Mouse (Mus musculus) hindbrain, postnatal 0 days (tissue): ENCODE results near the gene Dnaaf3. TPM values are rescaled to one million over a fixed set of nuclear protein-coding genes. Genes with fewer than 3 reads are reported as not detected.
A peak's percentile ranks its signal among the peaks of the same experiment; 100 is the strongest.

Source experiments
- ATAC-seq: fragments of 200-750 bp; cut with Nextera tagmentation; 2 replicates; pipeline ENCODE4 v1.8.0; 2017; ENCODE audit warnings: mild to moderate bottlenecking, moderate TSS enrichment, moderate library complexity
- DNase-seq: peaks from one replicate; pipeline ENCODE4 v3.0.0-alpha.2; 2015; ENCODE audit warnings: low spot score
- H3K27ac ChIP-seq: fragments of 300-500 bp; sonication (generic); 2 replicates; pipeline ENCODE4 v1.5.1; 2014; ENCODE audit warnings: mild to moderate bottlenecking
- H3K27me3 ChIP-seq: fragments of 300-500 bp; sonication (generic); 2 replicates; pipeline ENCODE4 v1.6.1; 2014; ENCODE audit warnings: low read length, mixed read lengths; ENCODE audit not compliant: insufficient read depth
- H3K36me3 ChIP-seq: fragments of 300-500 bp; sonication (generic); 2 replicates; pipeline ENCODE4 v1.6.1; 2014; ENCODE audit warnings: low read length, mixed read lengths; ENCODE audit not compliant: insufficient read depth
- H3K4me1 ChIP-seq: fragments of 300-500 bp; sonication (generic); 2 replicates; pipeline ENCODE4 v1.6.1; 2014; ENCODE audit warnings: antibody characterized with exemption, low read length, mixed read lengths; ENCODE audit not compliant: insufficient read depth
- H3K4me2 ChIP-seq: fragments of 300-500 bp; sonication (generic); 2 replicates; pipeline ENCODE4 v1.6.1; 2014; ENCODE audit warnings: low read depth, mild to moderate bottlenecking, low read length, moderate library complexity, mixed read lengths
- H3K4me3 ChIP-seq: fragments of 300-500 bp; sonication (generic); 2 replicates; pipeline ENCODE4 v1.5.1; 2014; ENCODE audit warnings: low read length
- H3K9ac ChIP-seq: fragments of 300-500 bp; sonication (generic); replicated peaks from 2 replicates; pipeline ENCODE4 v1.6.1; 2014; ENCODE audit warnings: mild to moderate bottlenecking, low read length, moderate library complexity, mixed read lengths
- H3K9me3 ChIP-seq: fragments of 300-500 bp; sonication (generic); 2 replicates; pipeline ENCODE4 v1.6.1; 2016; ENCODE audit warnings: low read length, mixed read lengths
- CTCF ChIP-seq: IDR thresholded peaks from 2 replicates; pipeline ENCODE4 v1.5.1; 2016; ENCODE audit warnings: antibody characterized with exemption, control low read depth, low read depth
- WGBS: fragments of 180-500 bp; shearing (Covaris S2); extraction: QIAGEN DNeasy Blood & Tissue Kit; methylation state at CpG from one replicate; pipeline ENCODE4 v1.1.7; 2014; 5-methylcytosine and 5-hydroxymethylcytosine counted together
- microRNA-seq, 2 experiments: library from miRNA; unstranded; fragments of <30 nt; microRNA quantifications; one replicate each; pipeline ENCODE4; 2016
- polyA plus RNA-seq: library from polyadenylated mRNA; unstranded; fragments of >200 nt; fragmentation: Nextera tagmentation; extraction: Ambion mirVana; gene quantifications from 2 replicates; pipeline ENCODE4 v1.2.1, GENCODE M21; 2015
- total RNA-seq: library from RNA; depleted of rRNA; stranded (reverse); fragments of >200 nt; gene quantifications from 2 replicates; pipeline ENCODE4 v1.2.3, GENCODE M21; 2014; rRNA removed

Gene Dnaaf3
- total and polyA plus RNA-seq, 2 experiments from 2014 or later, result 2.0 to 3.8 TPM

DNA sequence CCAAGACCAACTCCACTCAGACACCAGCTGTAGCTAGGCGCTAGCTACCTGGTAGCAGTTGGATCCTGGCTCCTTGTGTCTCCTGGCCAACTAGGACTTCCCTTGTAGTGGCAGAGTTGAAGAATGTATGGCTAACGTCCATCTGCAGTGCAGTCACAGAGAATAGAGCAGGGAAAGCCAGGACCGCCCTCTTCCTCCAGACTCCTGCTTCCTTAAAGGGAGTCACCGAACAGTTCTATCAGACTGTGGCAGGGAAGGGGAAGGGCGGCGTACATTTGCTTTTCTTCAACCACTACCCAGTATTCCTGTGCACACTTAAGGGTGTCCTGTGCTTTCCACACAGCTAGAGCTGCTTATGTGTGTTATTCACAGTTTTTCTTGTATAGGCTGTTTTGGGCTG, 40.9 kb downstream of the Dnaaf3 start:
- no peak overlapping the region for H3K4me3 ChIP-seq
- H3K36me3 ChIP-seq, result peaks cover 38% of the 10 kb centered on the region
- H3K9ac ChIP-seq, result no peak overlapping the region
- no peak overlapping the region for H3K4me2 ChIP-seq
- H3K27me3 ChIP-seq, result no peaks in the 10 kb centered on the region
- no peak for ATAC-seq
- H3K4me1 ChIP-seq, result no peaks in the 10 kb centered on the region
- no peak for DNase-seq
- no peak for TF ChIP-seq CTCF
- no peak overlapping the region for H3K27ac ChIP-seq
- no peaks in the 10 kb centered on the region for H3K9me3 ChIP-seq
- WGBS, result 87% methylated on average over 6 of the region's 6 CpGs

DNA sequence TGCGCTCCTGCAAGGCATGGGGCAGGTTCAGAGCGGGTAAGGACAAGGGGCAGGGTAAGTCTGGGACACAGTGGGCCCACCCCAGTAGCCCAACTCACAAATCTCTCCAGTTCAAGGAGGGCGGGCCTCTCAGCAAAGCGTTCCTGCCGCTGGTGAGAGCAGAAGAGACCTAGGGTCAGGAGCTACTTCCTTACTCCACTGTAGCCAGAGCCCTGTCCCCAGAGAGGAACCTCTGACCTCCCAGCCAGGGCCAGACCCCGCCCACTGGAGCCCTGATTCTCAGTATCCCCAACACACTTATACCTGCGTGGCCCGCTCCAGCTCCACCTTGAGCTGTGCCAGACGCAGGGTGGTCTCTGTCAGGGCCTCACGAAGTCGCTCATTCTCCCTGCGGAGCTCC, 50.0 kb downstream of the Dnaaf3 start:
- H3K27me3 ChIP-seq, result no peaks in the 10 kb centered on the region
- peaks cover 11% of the 10 kb centered on the region for H3K4me1 ChIP-seq
- 88% methylated on average over 11 of the region's 12 CpGs for WGBS
- no peak overlapping the region for H3K4me3 ChIP-seq
- ATAC-seq, result no peak
- H3K4me2 ChIP-seq, result no peak overlapping the region
- DNase-seq, result no peak
- H3K36me3 ChIP-seq, result peaks cover 47% of the 10 kb centered on the region
- no peaks in the 10 kb centered on the region for H3K9me3 ChIP-seq
- TF ChIP-seq CTCF, result no peak
- no peak overlapping the region for H3K9ac ChIP-seq
- no peak overlapping the region for H3K27ac ChIP-seq

DNA sequence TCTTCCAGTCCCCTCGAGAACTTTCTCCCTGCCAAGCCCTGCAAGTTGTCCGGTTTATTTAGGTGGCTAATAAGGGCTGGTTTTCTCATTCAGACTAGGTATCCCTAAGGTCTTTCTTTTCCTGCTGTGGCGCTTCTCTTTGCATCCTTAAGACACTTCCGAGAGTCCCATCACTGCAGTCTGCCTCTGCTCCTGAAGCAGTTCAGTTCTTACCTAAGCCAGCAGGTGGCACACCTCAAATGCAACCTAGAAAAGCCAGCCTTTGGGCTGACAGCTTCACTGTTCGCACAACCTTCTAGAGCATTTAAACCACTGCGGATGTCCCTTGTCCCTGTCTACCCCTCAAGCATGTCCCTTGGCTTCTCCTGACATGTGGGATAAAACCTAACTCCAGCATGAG, 52.6 kb downstream of the Dnaaf3 start:
- TF ChIP-seq CTCF, result peak; percentile 75
- ATAC-seq, result peak; percentile 18; the same call in 1 of the 2 replicates

DNA sequence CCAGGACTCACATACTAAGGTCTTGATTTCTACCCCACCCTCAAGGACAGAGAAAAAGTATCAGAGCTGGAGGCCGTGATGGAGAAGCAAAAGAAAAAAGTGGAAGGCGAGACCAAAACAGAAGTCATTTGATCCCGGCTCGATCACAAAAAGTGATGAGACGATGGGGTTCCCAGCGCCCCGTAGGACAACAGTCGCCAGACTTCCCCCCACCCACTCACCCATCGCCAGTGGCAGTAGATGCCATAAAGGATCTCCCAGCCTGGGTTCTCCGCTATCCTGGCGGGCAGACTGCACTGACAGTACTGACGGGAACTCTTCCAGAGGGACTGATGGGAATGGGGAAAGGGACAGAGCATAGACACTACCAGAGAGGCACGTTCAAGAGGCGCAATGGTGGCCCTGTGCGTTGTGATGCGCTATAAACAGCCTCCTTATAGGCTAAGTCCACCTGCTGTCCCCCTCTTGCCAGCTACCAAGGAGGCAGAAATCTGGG, 53.4 kb downstream of the Dnaaf3 start:
- Histone ChIP-seq H3K9me3 (no peaks in the 10 kb centered on the region), H3K27me3 (peaks cover under 1% of the 10 kb centered on the region; the same call in 1 of the 2 replicates), H3K4me1 (peaks cover 11% of the 10 kb centered on the region), H3K9ac (peak overlapping the region; percentile 14; the same call in 1 of the 2 replicates), H3K4me3 (peak overlapping the region; percentile 32), H3K27ac (peak overlapping the region; percentile 66; the same call in 1 of the 2 replicates), H3K36me3 (peaks cover 15% of the 10 kb centered on the region), H3K4me2 (peak overlapping the region; percentile 70)
- DNase-seq (no peak), ATAC-seq (no peak)
- TF ChIP-seq CTCF, result no peak
- WGBS, result 6% methylated on average over 16 of the region's 16 CpGs

More for the DNA sequence above, 52.6 kb downstream of the Dnaaf3 start:
- Histone ChIP-seq H3K4me2 (no peak overlapping the region; the same call in 1 of the 2 replicates), H3K4me3 (no peak overlapping the region), H3K9me3 (no peaks in the 10 kb centered on the region), H3K9ac (0 out of 2 replicates have a peak overlapping the region, but pooled peaks have one; percentile 14), H3K4me1 (peaks cover 11% of the 10 kb centered on the region), H3K27me3 (no peaks in the 10 kb centered on the region), H3K36me3 (peaks cover 23% of the 10 kb centered on the region), H3K27ac (no peak overlapping the region)
- 32% methylated on average over 6 of the region's 6 CpGs for WGBS
- peak; percentile 73 for DNase-seq

DNA sequence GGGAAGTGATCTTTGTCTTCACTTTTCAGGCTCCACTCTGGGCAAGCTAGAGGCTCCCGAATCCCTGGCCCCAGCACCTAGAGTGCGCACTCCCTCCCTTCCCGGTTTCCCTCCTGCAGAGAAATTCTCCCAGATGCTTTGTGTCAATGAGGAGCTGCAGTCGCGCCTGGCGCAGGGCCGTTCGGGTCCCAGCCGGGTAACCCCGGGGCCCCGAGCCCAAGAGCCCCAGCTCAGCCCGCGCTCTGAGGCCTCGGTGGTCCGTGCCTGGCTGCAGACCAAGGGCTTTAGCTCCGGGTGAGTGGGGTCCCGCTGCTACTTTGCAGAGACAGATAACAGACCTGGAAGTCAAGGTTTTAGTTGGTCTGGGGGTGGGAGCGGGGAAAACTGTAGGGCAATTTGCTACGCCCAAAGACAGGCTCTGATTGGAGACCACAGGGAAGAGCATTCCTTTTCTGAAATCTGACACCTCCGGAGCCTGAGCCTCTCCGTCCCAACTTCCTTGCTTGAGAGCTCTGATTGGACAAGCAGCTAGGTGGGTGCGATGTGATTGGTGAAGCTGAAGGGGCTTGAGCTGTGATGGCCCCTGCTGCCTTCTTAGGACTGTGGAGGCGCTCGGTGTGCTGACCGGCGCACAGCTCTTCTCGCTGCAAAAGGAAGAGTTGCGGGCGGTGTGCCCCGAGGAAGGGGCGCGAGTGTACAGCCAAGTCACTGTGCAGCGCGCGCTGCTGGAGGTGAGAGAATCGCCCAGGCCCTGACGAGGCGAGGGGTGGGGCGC, 54.0 kb downstream of the Dnaaf3 start:
- Histone ChIP-seq H3K4me3 (peak overlapping the region; percentile 32), H3K9ac (peak overlapping the region; percentile 14; the same call in 1 of the 2 replicates)

DNA sequence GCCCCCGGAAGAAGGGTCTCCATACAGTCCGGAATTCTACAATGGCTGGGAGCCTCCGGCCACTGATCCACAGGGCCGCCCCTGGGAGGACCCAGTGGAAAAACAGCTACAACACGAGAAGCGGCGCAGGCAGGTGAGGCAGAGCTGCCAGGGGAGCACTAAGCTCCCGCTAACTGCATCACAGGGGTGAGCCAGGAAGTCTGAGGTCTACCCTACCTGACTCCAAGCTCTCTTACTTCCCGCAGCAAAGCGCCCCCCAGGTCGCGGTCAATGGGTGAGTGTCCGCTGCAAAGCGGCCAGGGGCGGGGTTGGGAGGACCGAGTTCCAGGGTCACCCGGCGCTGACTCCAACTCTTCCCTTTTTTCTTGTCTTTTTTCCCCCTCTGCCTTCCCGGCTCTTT, 58.3 kb downstream of the Dnaaf3 start:
- Histone ChIP-seq H3K27me3 (peaks cover 18% of the 10 kb centered on the region), H3K9ac (no peak overlapping the region), H3K27ac (no peak overlapping the region), H3K4me1 (peaks cover 8% of the 10 kb centered on the region), H3K4me3 (no peak overlapping the region), H3K9me3 (no peaks in the 10 kb centered on the region), H3K4me2 (no peak overlapping the region), H3K36me3 (no peaks in the 10 kb centered on the region)
- ATAC-seq (no peak), DNase-seq (no peak)
- WGBS, result 13% methylated on average over 19 of the region's 19 CpGs
- no peak for TF ChIP-seq CTCF

More for the DNA sequence above, 54.0 kb downstream of the Dnaaf3 start:
- no peaks in the 10 kb centered on the region for H3K9me3 ChIP-seq
- 1% methylated on average over 39 of the region's 39 CpGs for WGBS
- H3K4me1 ChIP-seq, result peaks cover 11% of the 10 kb centered on the region
- H3K4me2 ChIP-seq, result peak overlapping the region; percentile 70
- peaks cover 12% of the 10 kb centered on the region for H3K36me3 ChIP-seq
- ATAC-seq (peak; percentile 95), DNase-seq (peak; percentile 89)
- H3K27ac ChIP-seq, result peak overlapping the region; percentile 66
- H3K27me3 ChIP-seq, result peaks cover 5% of the 10 kb centered on the region; the same call in 1 of the 2 replicates
- TF ChIP-seq CTCF, result no peak; the same call in 1 of the 2 replicates

Small RNA genes within 50 kb of the gene (microRNA-seq; reads per million reads assigned to microRNA genes)
- gene Gm23577, result 0 reads per million in 2 experiments

Other genes starting within 250 kb of the Dnaaf3 start
- gene Ncr1, start 194.7 kb downstream of the Dnaaf3 start, total RNA-seq, result not detected in 2 replicates
- gene Ncr1, start 194.7 kb downstream of the Dnaaf3 start, polyA plus RNA-seq, result not detected in 2 replicates
- gene Gp6, start 134.7 kb downstream of the Dnaaf3 start, total RNA-seq, result not detected in 2 replicates
- not detected in 2 replicates for gene Gp6, start 134.7 kb downstream of the Dnaaf3 start, polyA plus RNA-seq
- 71.9 and 103 TPM in 2 replicates for gene Rdh13, start 86.8 kb downstream of the Dnaaf3 start, total RNA-seq
- gene Rdh13, start 86.8 kb downstream of the Dnaaf3 start, polyA plus RNA-seq, result 38.4 and 39.4 TPM in 2 replicates
- gene Eps8l1, start 71.8 kb downstream of the Dnaaf3 start, total RNA-seq, result 5.0 and 5.8 TPM in 2 replicates
- gene Eps8l1, start 71.8 kb downstream of the Dnaaf3 start, polyA plus RNA-seq, result 5.7 and 7.7 TPM in 2 replicates
- 88.2 and 109 TPM in 2 replicates for gene Ppp1r12c, start 30.8 kb downstream of the Dnaaf3 start, total RNA-seq
- 33.9 and 42.0 TPM in 2 replicates for gene Ppp1r12c, start 30.8 kb downstream of the Dnaaf3 start, polyA plus RNA-seq
- gene Tnnt1, start 16.1 kb downstream of the Dnaaf3 start, total RNA-seq, result 0.93 and 3.5 TPM in 2 replicates
- gene Tnnt1, start 16.1 kb downstream of the Dnaaf3 start, polyA plus RNA-seq, result 2.9 and 3.6 TPM in 2 replicates
- 1.9 TPM in 1 of 2 replicates, not detected in the other for gene Tnni3, start 8.2 kb downstream of the Dnaaf3 start, total RNA-seq
- gene Tnni3, start 8.2 kb downstream of the Dnaaf3 start, polyA plus RNA-seq, result 2.1 and 3.9 TPM in 2 replicates
- 81.1 and 83.7 TPM in 2 replicates for gene Syt5, start 15.1 kb upstream of the Dnaaf3 start, total RNA-seq
- gene Syt5, start 15.1 kb upstream of the Dnaaf3 start, polyA plus RNA-seq, result 103 and 106 TPM in 2 replicates
- 0.54 and 0.99 TPM in 2 replicates for gene Ptprh, start 71.6 kb upstream of the Dnaaf3 start, total RNA-seq
- 0.52 and 0.74 TPM in 2 replicates for gene Ptprh, start 71.6 kb upstream of the Dnaaf3 start, polyA plus RNA-seq
- 14.2 and 17.4 TPM in 2 replicates for gene Tmem86b, start 99.0 kb upstream of the Dnaaf3 start, total RNA-seq
- 1.1 and 1.5 TPM in 2 replicates for gene Tmem86b, start 99.0 kb upstream of the Dnaaf3 start, polyA plus RNA-seq
- 136 and 142 TPM in 2 replicates for gene Ppp6r1, start 126.6 kb upstream of the Dnaaf3 start, total RNA-seq
- 9.4 and 10.3 TPM in 2 replicates for gene Ppp6r1, start 126.6 kb upstream of the Dnaaf3 start, polyA plus RNA-seq
- gene Hspbp1, start 152.6 kb upstream of the Dnaaf3 start, total RNA-seq, result 259 and 288 TPM in 2 replicates
- gene Hspbp1, start 152.6 kb upstream of the Dnaaf3 start, polyA plus RNA-seq, result 172 and 174 TPM in 2 replicates
- gene Brsk1, start 158.2 kb upstream of the Dnaaf3 start, total RNA-seq, result 195 and 217 TPM in 2 replicates
- gene Brsk1, start 158.2 kb upstream of the Dnaaf3 start, polyA plus RNA-seq, result 6.7 and 7.1 TPM in 2 replicates
- gene Tmem150b, start 192.8 kb upstream of the Dnaaf3 start, total RNA-seq, result not detected in 2 replicates
- gene Tmem150b, start 192.8 kb upstream of the Dnaaf3 start, polyA plus RNA-seq, result 0.13 TPM in 2 replicates
- 29.3 and 39.5 TPM in 2 replicates for gene Kmt5c, start 207.7 kb upstream of the Dnaaf3 start, total RNA-seq
- gene Kmt5c, start 207.7 kb upstream of the Dnaaf3 start, polyA plus RNA-seq, result 30.7 and 36.5 TPM in 2 replicates
- gene Cox6b2, start 220.6 kb upstream of the Dnaaf3 start, total RNA-seq, result 10.6 and 37.2 TPM in 2 replicates
- 47.0 and 50.1 TPM in 2 replicates for gene Cox6b2, start 220.6 kb upstream of the Dnaaf3 start, polyA plus RNA-seq
- gene Fam71e2, start 238.8 kb upstream of the Dnaaf3 start, total RNA-seq, result not detected in 2 replicates
- not detected in 2 replicates for gene Fam71e2, start 238.8 kb upstream of the Dnaaf3 start, polyA plus RNA-seq